Mouse (Mus musculus): Measurements from ENCODE around the gene Olfr1395.

DNA sequence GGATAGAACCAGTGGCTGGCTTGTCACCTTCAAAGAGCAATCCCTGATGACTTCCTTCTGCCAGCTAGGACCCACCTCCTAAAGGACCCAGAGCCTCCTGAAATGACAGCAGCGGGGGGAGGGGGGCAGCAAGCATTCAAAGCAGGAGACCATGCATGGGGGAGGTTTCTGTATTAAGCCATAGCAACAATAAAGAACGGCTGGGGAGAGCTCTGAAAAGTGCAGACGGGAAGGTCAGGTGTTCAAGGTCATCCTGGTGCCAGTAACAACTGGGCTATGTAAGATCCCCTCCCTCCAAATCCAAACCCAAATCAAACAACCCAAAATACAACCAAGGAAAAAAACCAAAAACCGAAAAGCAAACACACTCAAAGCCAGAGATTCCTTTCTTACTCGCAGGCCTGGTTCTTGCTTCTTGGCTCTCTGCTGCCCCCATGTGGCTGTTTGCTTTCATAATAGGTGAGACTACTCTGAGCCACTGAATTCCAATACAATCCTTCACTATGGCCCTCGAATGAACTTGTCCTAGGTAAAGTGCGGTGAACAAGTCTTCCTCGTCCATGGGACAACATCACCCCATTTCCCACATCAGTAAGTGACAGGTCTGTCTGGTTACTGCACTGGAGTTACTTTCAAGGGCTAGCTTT is 38.9 kb upstream of the Olfr1395 start:
- peak; percentile 52 for TF ChIP-seq CTCF (IDR thresholded peaks at IDR 0.05; ENCODE audit: low read depth, low read length)
- TF ChIP-seq GATA2 (IDR thresholded peaks at IDR 0.05; ENCODE audit: borderline replicate concordance, low read depth, low read length): no peak
- no peak for TF ChIP-seq GATA1 (IDR thresholded peaks at IDR 0.05; ENCODE audit: borderline replicate concordance, low read length)
- no peak for TF ChIP-seq POLR2AphosphoS5 (IDR thresholded peaks at IDR 0.05; ENCODE audit: insufficient replicate concordance, low read depth, low read length)

All from G1E (cell line).